Mouse (Mus musculus): ENCODE results near the gene Rnd2.

Gene Rnd2

GRCm38 (mm10) chr11:101519364-101519763 is 54.6 kb downstream of the Rnd2 start:
- no peak for DNase-seq (ENCODE audit: inconsistent age in 2 of 2, low spot score in 1 of 2)
